Mouse (Mus musculus): ENCODE results near the gene Dnal4. TPM values are rescaled to one million over a fixed set of nuclear protein-coding genes. Genes with fewer than 3 reads are reported as not detected.

The Dnal4 gene
- 25.0 and 28.6 TPM in 2 replicates for polyA plus RNA-seq (2014; fragmentation: Nextera tagmentation; extraction: Ambion mirVana)

DNA sequence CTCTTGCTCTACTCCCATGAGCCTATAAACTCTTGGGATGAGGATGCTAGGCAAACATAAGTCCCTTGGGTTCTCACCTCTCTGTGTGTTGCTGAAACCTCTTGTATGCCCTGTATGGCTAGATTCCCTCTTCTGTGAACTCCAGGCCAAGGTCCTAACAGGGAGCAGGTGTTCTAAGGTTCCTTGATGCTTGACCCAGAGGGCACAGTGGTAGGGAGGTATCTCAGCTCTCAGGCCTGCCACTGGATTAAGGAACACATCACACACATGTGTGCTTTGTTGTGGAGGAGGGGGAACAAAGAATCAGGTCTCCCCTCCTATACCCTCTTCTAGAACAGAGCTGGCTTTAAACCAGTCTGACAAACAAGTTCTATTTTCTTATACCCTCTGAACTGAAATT lies at the start of gene Dnal4:
Gene Dnal4 (minus strand): TSS at position 101 of the 400 bp plus-strand sequence.
- Histone ChIP-seq H3K4me1 (replicated peaks; ENCODE audit: control insufficient read depth, insufficient read depth, low read length) (peaks cover 3% of the 10 kb centered on the region; the same call in 1 of the 2 replicates), H3K36me3 (ENCODE audit: control insufficient read depth, insufficient read depth, low read length) (no peaks in the 10 kb centered on the region), H3K9me3 (ENCODE audit: control insufficient read depth, low read length) (no peaks in the 10 kb centered on the region), H3K27ac (ENCODE audit: low read depth, low read length) (no peak within 1 kb of the TSS), H3K4me2 (no peak within 1 kb of the TSS), H3K9ac (ENCODE audit: low read depth, low read length) (no peak within 1 kb of the TSS), H3K4me3 (ENCODE audit: low read depth, low read length) (no peak within 1 kb of the TSS), H3K27me3 (replicated peaks; ENCODE audit: control insufficient read depth, insufficient read depth, low read length) (no peaks in the 10 kb centered on the region; the same call in 1 of the 2 replicates)
- ATAC-seq (replicated peaks; ENCODE audit: low FRiP score) (no peak), DNase-seq (ENCODE audit: low spot score) (no peak)

DNA sequence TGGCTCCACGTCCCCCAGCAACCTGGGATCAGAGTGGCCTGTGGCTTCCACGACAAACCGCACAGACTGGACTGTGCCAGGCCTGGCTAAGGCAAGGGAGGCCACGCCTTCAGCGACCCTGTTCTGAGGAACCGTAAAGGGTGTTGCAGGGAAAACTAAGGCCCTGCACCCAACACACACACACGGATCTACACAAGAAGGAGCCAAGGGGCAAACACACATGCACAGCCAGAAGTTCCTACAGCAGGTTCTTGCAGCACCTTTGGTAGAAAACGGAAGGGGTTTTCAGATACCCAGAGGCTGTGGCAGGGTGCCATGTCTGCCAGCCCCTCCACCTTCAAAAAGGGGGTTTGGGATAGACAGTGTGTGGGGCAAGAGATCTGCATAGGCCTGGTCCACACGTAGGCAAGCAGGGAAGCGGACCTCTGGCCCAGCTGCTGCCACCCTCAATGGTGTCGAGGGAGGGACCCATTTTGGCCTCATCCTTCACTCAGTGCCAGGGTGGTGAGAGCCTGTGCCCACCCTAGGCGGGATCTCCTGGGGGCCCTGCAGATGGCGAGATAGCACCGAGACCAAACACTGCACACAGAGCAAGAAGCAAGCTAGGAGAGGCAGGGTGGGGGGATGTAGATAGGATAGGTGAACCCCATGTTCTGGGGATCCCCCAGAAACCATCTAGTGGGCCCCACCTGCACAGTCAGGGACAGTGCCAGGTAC lies 49.6 kb upstream of the Dnal4 start:
- Histone ChIP-seq H3K36me3 (ENCODE audit: control insufficient read depth, insufficient read depth, low read length) (peaks cover 14% of the 10 kb centered on the region), H3K9ac (ENCODE audit: low read depth, low read length) (no peak overlapping the region), H3K4me3 (ENCODE audit: low read depth, low read length) (no peak overlapping the region), H3K4me2 (no peak overlapping the region; the same call in 1 of the 2 replicates), H3K4me1 (replicated peaks; ENCODE audit: control insufficient read depth, insufficient read depth, low read length) (peaks cover 17% of the 10 kb centered on the region), H3K9me3 (ENCODE audit: control insufficient read depth, low read length) (no peaks in the 10 kb centered on the region), H3K27me3 (replicated peaks; ENCODE audit: control insufficient read depth, insufficient read depth, low read length) (peaks cover 2% of the 10 kb centered on the region; the same call in 1 of the 2 replicates), H3K27ac (ENCODE audit: low read depth, low read length) (no peak overlapping the region)
- 84% methylated on average over 14 of the region's 14 CpGs for whole genome bisulfite sequencing
- ATAC-seq (replicated peaks; ENCODE audit: low FRiP score) = no peak
- DNase-seq (ENCODE audit: low spot score) = no peak

DNA sequence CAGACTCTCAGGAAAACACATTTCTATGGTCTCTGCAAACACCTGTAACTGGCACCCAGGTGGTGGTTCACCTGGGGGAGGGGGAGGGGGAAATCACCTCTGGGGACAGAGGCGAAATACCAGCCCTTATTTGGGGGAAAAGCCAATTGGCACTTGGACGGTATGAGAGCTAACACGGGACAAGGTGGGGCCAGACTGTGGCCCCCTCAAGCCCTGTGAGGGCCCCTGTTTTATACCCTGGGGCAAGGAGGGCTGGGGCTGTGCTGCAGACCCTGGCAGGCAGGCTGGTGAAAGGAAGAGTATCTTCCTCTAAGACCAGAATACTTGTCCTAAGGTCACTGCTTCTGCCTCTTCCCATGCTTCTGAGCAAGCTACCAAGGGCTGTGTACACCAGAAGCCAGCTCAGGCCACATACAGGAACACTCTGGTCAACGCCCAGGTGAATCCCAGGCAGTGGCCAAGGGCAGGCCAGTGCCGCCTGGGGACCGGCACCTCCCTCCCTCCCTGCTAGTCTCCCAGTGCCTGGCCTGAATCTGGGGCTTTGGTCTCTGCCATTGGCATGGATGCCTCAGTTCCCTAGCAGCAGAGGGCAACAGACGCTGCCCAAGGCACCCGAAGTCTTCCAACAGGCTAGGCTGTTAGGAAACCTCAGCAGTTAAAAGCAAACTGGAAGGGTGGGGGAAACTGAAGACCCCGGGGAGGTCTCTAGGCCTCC lies 48.7 kb upstream of the Dnal4 start:
- Histone ChIP-seq H3K4me1 (replicated peaks; ENCODE audit: control insufficient read depth, insufficient read depth, low read length) (peaks cover 16% of the 10 kb centered on the region), H3K9ac (ENCODE audit: low read depth, low read length) (no peak overlapping the region), H3K27me3 (replicated peaks; ENCODE audit: control insufficient read depth, insufficient read depth, low read length) (peaks cover 2% of the 10 kb centered on the region; the same call in 1 of the 2 replicates), H3K27ac (ENCODE audit: low read depth, low read length) (no peak overlapping the region), H3K4me3 (ENCODE audit: low read depth, low read length) (no peak overlapping the region), H3K36me3 (ENCODE audit: control insufficient read depth, insufficient read depth, low read length) (peaks cover 12% of the 10 kb centered on the region), H3K9me3 (ENCODE audit: control insufficient read depth, low read length) (no peaks in the 10 kb centered on the region), H3K4me2 (no peak overlapping the region)
- 81% methylated on average over 9 of the region's 9 CpGs for WGBS
- ATAC-seq (replicated peaks; ENCODE audit: low FRiP score) (no peak), DNase-seq (ENCODE audit: low spot score) (no peak)

DNA sequence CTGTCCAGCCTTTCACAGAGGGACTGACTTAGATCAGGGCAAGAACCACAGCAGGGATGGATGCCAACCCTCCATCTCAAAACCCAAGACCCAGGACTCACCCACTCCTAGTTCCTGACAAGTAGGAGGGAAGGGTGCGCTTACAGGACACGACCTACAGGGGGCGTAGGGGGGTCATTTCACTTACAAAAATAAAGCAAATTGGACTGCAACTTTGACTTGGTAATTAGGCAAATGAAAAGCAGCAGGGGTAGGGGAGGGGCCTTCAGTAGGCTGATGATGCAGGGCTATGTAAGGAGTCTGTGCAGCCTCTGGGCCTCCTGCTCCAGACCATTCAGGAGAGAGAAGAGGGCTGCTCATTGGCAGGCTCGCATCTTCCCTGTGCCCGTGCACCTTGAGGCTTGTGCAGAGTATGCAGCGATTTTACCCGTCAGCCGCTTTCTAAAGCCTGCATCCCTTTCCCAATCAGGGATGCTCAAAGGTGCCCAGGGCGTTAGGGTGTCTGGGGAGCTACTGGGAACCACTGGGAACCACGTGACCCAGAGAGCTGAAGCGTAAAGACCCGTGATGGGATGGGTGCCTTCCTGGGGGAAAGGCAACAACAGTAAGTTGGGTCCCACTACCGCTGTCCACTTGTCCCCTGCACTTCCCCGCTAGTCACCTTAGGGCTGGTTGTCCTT lies 47.6 kb upstream of the Dnal4 start:
- Histone ChIP-seq H3K27me3 (replicated peaks; ENCODE audit: control insufficient read depth, insufficient read depth, low read length) (peaks cover 2% of the 10 kb centered on the region; the same call in 1 of the 2 replicates), H3K36me3 (ENCODE audit: control insufficient read depth, insufficient read depth, low read length) (peaks cover 12% of the 10 kb centered on the region), H3K9ac (ENCODE audit: low read depth, low read length) (no peak overlapping the region), H3K9me3 (ENCODE audit: control insufficient read depth, low read length) (no peaks in the 10 kb centered on the region), H3K4me3 (ENCODE audit: low read depth, low read length) (no peak overlapping the region), H3K4me1 (replicated peaks; ENCODE audit: control insufficient read depth, insufficient read depth, low read length) (peaks cover 16% of the 10 kb centered on the region), H3K27ac (ENCODE audit: low read depth, low read length) (no peak overlapping the region), H3K4me2 (no peak overlapping the region)
- ATAC-seq (replicated peaks; ENCODE audit: low FRiP score) (no peak), DNase-seq (ENCODE audit: low spot score) (no peak)
- 59% methylated on average over 14 of the region's 14 CpGs for WGBS

DNA sequence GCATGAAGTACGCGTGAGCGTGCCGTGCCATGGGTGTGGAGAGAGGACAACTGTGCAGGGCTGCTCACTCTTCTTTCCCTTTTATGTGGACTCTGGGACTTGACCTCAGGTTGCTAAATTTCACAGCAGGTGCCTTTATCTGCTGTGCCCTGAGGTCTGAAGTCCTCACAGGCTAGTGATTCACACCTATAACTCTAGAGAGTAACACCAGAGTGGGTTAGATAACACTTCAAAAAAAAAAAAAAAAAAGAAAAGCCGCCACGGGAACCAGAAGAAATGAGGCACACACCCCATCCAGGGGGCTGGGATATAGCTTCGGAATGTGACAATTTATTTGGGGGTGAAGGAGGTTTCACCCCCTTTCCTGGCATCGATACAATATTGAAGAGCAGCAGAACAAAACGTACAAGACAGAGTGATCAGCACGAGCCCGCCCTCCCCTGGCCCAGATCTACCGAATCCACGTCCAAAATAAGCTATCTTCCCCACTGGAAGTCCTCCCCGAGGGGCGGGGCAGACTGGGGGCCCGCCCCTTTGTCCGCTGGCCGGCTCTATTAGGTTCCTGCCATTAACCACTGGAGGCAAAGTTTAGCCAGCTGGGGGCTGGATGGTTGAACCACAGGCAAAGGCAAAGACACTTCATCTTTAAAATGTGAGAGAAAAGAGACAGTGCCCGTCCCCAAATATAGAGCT lies 46.1 kb upstream of the Dnal4 start:
- peaks cover 12% of the 10 kb centered on the region for H3K36me3 ChIP-seq (ENCODE audit: control insufficient read depth, insufficient read depth, low read length)
- no peaks in the 10 kb centered on the region for H3K27me3 ChIP-seq (replicated peaks; ENCODE audit: control insufficient read depth, insufficient read depth, low read length)
- no peak for DNase-seq (ENCODE audit: low spot score)
- no peaks in the 10 kb centered on the region for H3K9me3 ChIP-seq (ENCODE audit: control insufficient read depth, low read length)
- no peak overlapping the region for H3K27ac ChIP-seq (ENCODE audit: low read depth, low read length)
- peaks cover 8% of the 10 kb centered on the region; the same call in 1 of the 2 replicates for H3K4me1 ChIP-seq (replicated peaks; ENCODE audit: control insufficient read depth, insufficient read depth, low read length)
- WGBS = 50% methylated on average over 19 of the region's 19 CpGs
- H3K9ac ChIP-seq (ENCODE audit: low read depth, low read length) = no peak overlapping the region
- H3K4me3 ChIP-seq (ENCODE audit: low read depth, low read length) = no peak overlapping the region
- no peak overlapping the region for H3K4me2 ChIP-seq
- ATAC-seq (replicated peaks; ENCODE audit: low FRiP score) = no peak

DNA sequence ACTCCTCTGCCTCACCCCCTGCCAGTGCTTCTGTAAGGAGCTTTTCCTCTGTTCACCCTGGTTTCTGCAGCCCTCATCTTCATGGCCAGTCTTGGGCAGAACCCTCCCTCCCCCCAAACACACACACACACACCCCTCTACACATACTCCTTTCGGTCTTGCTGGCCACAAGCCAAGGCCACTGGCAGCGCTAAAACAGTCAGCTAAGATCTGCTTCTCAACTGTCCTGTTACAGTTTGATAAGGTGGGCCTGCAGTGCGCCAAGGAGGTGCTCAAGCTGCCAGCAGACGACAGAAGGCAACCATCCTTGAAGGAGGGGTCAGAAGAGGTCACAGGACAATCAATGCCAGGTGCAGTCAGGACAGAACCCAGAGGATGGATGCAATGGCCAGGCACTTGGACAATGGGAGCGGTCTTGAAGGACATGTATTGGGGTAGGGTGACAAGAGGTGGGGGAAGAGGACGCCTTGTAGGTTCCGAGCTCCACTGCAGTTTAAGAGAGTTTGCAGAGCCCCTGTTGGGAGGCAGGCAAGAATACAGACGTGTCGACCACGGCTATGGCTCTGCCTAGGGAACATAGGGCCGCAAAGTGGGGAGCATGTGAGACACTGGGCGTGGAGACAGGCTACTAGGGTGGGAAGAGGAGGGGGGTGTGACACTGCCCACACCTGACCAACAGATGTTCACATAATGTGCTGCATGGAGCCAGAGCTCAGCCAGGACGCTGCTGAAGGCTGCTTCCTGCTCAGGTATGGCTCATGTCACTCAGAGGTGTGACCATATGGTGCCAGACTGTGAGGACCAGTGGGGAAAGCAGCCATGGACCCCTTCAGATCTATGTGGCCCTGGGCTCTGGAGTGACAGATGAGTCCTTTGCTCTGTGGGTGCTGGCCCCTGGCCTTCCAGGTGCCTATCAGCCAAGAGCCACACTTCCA lies 44.9 kb upstream of the Dnal4 start:
- DNase-seq (ENCODE audit: low spot score) = no peak
- H3K4me2 ChIP-seq = no peak overlapping the region
- H3K9ac ChIP-seq (ENCODE audit: low read depth, low read length) = no peak overlapping the region
- H3K9me3 ChIP-seq (ENCODE audit: control insufficient read depth, low read length) = no peaks in the 10 kb centered on the region
- peaks cover 8% of the 10 kb centered on the region; the same call in 1 of the 2 replicates for H3K4me1 ChIP-seq (replicated peaks; ENCODE audit: control insufficient read depth, insufficient read depth, low read length)
- H3K4me3 ChIP-seq (ENCODE audit: low read depth, low read length) = no peak overlapping the region
- WGBS = 57% methylated on average over 13 of the region's 13 CpGs
- no peak; the same call in 1 of the 2 replicates for ATAC-seq (replicated peaks; ENCODE audit: low FRiP score)
- no peak overlapping the region for H3K27ac ChIP-seq (ENCODE audit: low read depth, low read length)
- peaks cover 5% of the 10 kb centered on the region for H3K36me3 ChIP-seq (ENCODE audit: control insufficient read depth, insufficient read depth, low read length)
- no peaks in the 10 kb centered on the region for H3K27me3 ChIP-seq (replicated peaks; ENCODE audit: control insufficient read depth, insufficient read depth, low read length)

DNA sequence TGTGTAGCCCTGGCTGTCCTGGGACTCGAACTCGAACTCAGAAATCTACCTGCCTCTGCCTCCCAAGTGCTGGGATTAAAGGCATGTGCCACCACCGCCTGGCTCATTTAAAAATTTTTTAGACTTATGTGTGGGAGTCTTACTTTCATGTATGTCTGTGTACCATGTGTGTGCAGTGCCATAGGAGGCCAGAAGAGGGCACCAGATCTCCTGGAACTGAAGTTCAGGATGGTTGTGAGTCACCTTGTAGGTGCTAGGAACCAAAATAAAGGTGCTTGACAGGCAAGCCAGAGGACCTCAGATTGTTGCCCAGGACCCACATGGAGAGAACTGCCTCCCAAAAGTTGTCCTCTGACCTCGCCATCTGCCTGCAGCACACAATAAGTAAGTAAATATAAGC lies 40.7 kb upstream of the Dnal4 start:
- H3K9ac ChIP-seq (ENCODE audit: low read depth, low read length) = no peak overlapping the region
- H3K27me3 ChIP-seq (replicated peaks; ENCODE audit: control insufficient read depth, insufficient read depth, low read length) = no peaks in the 10 kb centered on the region
- no peak for DNase-seq (ENCODE audit: low spot score)
- 74% methylated on average over 4 of the region's 4 CpGs for WGBS
- no peak overlapping the region for H3K27ac ChIP-seq (ENCODE audit: low read depth, low read length)
- H3K4me3 ChIP-seq (ENCODE audit: low read depth, low read length) = no peak overlapping the region
- H3K4me2 ChIP-seq = no peak overlapping the region
- H3K9me3 ChIP-seq (ENCODE audit: control insufficient read depth, low read length) = no peaks in the 10 kb centered on the region
- H3K4me1 ChIP-seq (replicated peaks; ENCODE audit: control insufficient read depth, insufficient read depth, low read length) = peaks cover 5% of the 10 kb centered on the region; the same call in 1 of the 2 replicates
- no peak for ATAC-seq (replicated peaks; ENCODE audit: low FRiP score)
- no peaks in the 10 kb centered on the region for H3K36me3 ChIP-seq (ENCODE audit: control insufficient read depth, insufficient read depth, low read length)
